Mouse (Mus musculus) midbrain, embryonic 12.5 days (tissue): ENCODE data around the gene Cdc27. TPM values are rescaled to one million over a fixed set of nuclear protein-coding genes. Genes with fewer than 3 reads are reported as not detected.
"Not testable (repeated sequence)": the region's sequence is repeated elsewhere in the genome, so short reads cannot be mapped to it uniquely, and the experiment has no call there.

ENCODE experiments used
- ATAC-seq: fragments of 200-750 bp; cut with Nextera tagmentation; 2 replicates; pipeline ENCODE4 v1.8.0; 2017; ENCODE audit warnings: low read depth, moderate TSS enrichment, moderate library complexity; ENCODE audit not compliant: low FRiP score
- H3K27ac ChIP-seq: fragments of 300-500 bp; sonication (generic); replicated peaks from 2 replicates; pipeline ENCODE4 v1.5.1; 2016; ENCODE audit warnings: mild to moderate bottlenecking
- H3K27me3 ChIP-seq: fragments of 300-500 bp; sonication (generic); 2 replicates; pipeline ENCODE4 v1.6.1; 2016; ENCODE audit warnings: mild to moderate bottlenecking
- H3K36me3 ChIP-seq: fragments of 300-500 bp; sonication (generic); 2 replicates; pipeline ENCODE4 v1.6.1; 2016
- H3K4me1 ChIP-seq: fragments of 300-500 bp; sonication (generic); 2 replicates; pipeline ENCODE4 v1.6.1; 2016
- H3K4me2 ChIP-seq: fragments of 300-500 bp; sonication (generic); replicated peaks from 2 replicates; pipeline ENCODE4 v1.6.1; 2016; ENCODE audit warnings: mild to moderate bottlenecking, moderate library complexity
- H3K4me3 ChIP-seq: fragments of 300-500 bp; sonication (generic); 2 replicates; pipeline ENCODE4 v1.5.1; 2016; ENCODE audit warnings: mild to moderate bottlenecking
- H3K9ac ChIP-seq: fragments of 300-500 bp; sonication (generic); replicated peaks from 2 replicates; pipeline ENCODE4 v1.6.1; 2016; ENCODE audit warnings: mild to moderate bottlenecking, moderate library complexity
- H3K9me3 ChIP-seq: fragments of 300-500 bp; sonication (generic); 2 replicates; pipeline ENCODE4 v1.6.1; 2016; ENCODE audit warnings: mild to moderate bottlenecking
- WGBS: fragments of 180-500 bp; shearing (Covaris S2); methylation state at CpG from one replicate; pipeline ENCODE4 v1.1.7; 2016; 5-methylcytosine and 5-hydroxymethylcytosine counted together
- polyA plus RNA-seq: library from polyadenylated mRNA; unstranded; fragments of >200 nt; fragmentation: Nextera tagmentation; extraction: Ambion mirVana; gene quantifications from 2 replicates; pipeline ENCODE4 v1.2.1, GENCODE M21; 2016

Cdc27 gene
- polyA plus RNA-seq, 1 experiment from 2014 or later = 53.5 TPM

DNA sequence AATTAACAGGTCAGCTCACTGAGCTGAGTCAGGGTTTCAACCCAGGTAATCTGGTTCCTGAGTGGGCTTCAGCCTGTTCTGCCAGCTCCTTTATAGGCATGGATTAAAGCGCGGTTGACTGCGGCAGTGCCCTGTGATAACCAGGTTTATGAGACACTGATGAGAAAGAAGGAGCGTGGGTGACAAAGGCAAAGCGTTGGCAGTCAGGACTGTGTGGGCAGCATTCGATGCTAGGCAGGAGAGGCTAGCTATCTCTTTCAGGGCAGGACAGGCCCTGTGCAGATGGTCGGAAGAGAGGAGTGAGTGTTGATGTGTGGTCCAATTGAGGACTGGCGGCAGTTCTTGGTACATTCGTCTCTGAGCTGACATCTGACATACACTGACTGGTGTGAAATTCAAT is 17.3 kb upstream of the Cdc27 start:
- peaks cover 4% of the 10 kb centered on the region; the same call in 1 of the 2 replicates for H3K4me1 ChIP-seq
- ATAC-seq = no peak
- H3K27me3 ChIP-seq = peaks cover 10% of the 10 kb centered on the region
- H3K36me3 ChIP-seq = no peaks in the 10 kb centered on the region
- no peak overlapping the region for H3K4me3 ChIP-seq
- H3K9me3 ChIP-seq = 0 out of 2 replicates have a peak, but pooled peaks cover 3% of the 10 kb centered on the region
- no peak overlapping the region for H3K9ac ChIP-seq
- 90% methylated on average over 9 of the region's 9 CpGs for WGBS
- H3K4me2 ChIP-seq = no peak overlapping the region
- H3K27ac ChIP-seq = no peak overlapping the region

- Histone ChIP-seq H3K27me3 (peaks cover 5% of the 10 kb centered on the region; the same call in 1 of the 2 replicates), H3K9ac (no peak overlapping the region), H3K4me2 (no peak overlapping the region), H3K4me1 (peaks cover 4% of the 10 kb centered on the region; the same call in 1 of the 2 replicates), H3K4me3 (no peak overlapping the region), H3K27ac (no peak overlapping the region), H3K9me3 (0 out of 2 replicates have a peak, but pooled peaks cover 3% of the 10 kb centered on the region), H3K36me3 (no peaks in the 10 kb centered on the region)
- ATAC-seq = no peak
- 76% methylated on average over 2 of the region's 2 CpGs for WGBS
Observed at GRCm38 (mm10) chr11:104566796-104567195, 16.4 kb upstream of the Cdc27 start.

- ATAC-seq = no peak
- Histone ChIP-seq H3K4me3 (no peak overlapping the region), H3K27ac (no peak overlapping the region), H3K9ac (no peak overlapping the region), H3K36me3 (no peaks in the 10 kb centered on the region), H3K4me2 (no peak overlapping the region), H3K27me3 (no peaks in the 10 kb centered on the region), H3K4me1 (no peaks in the 10 kb centered on the region), H3K9me3 (0 out of 2 replicates have a peak, but pooled peaks cover 3% of the 10 kb centered on the region)
- WGBS = 90% methylated on average over 6 of the region's 6 CpGs
Observed at GRCm38 (mm10) chr11:104566097-104566496, 15.7 kb upstream of the Cdc27 start.

DNA sequence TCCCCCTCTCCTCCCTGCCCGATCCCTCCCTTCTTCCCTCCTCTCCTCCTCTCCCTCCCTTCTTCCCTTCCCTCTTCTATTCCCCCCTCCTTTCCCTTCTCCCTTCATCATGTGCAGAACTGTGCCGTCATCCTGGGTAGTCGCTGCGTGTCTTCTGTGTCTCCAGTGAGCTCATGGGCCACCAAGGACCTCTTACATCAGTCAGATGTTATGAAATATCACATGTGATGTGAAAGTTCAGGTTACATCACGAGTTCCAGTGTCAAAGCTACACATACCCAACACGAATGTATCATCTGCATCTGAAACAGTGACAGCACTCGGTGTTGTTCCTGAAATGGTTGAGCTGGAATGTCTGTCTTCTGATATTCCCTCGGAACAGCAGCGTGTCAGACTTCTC is 14.8 kb upstream of the Cdc27 start:
- H3K4me2 ChIP-seq = no peak overlapping the region
- H3K27me3 ChIP-seq = no peaks in the 10 kb centered on the region
- no peak for ATAC-seq
- H3K9me3 ChIP-seq = 0 out of 2 replicates have a peak, but pooled peaks cover 3% of the 10 kb centered on the region
- WGBS = 90% methylated on average over 9 of the region's 9 CpGs
- no peaks in the 10 kb centered on the region for H3K4me1 ChIP-seq
- no peaks in the 10 kb centered on the region for H3K36me3 ChIP-seq
- no peak overlapping the region for H3K4me3 ChIP-seq
- no peak overlapping the region for H3K27ac ChIP-seq
- H3K9ac ChIP-seq = no peak overlapping the region

DNA sequence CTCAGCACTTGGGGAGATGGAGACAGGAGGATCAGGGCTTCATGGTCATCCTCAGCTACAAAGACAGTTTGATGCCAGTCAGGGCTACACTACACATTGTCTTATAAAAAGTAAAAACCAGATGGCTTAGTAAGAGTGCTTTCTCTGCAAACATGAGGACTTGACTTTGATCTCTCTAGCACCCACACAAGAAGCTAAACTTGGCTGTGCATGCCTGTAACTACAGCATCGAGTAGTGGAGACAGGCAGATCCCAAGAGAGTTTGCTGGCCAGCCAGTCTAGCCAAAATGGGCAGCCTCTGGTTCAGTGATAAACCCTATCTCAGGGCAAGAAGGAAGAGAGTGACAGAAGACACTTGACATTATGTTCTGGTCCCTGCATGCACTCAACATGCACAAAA is 13.1 kb upstream of the Cdc27 start:
- no peak overlapping the region for H3K27ac ChIP-seq
- H3K4me1 ChIP-seq = no peaks in the 10 kb centered on the region
- no peak overlapping the region for H3K4me2 ChIP-seq
- H3K36me3 ChIP-seq = no peaks in the 10 kb centered on the region
- 84% methylated on average over 1 of the region's 1 CpGs for WGBS
- ATAC-seq = no peak
- no peak overlapping the region for H3K4me3 ChIP-seq
- H3K27me3 ChIP-seq = no peaks in the 10 kb centered on the region
- no peaks in the 10 kb centered on the region for H3K9me3 ChIP-seq
- no peak overlapping the region for H3K9ac ChIP-seq

GRCm38 (mm10) chr11:104560971-104561370 is 10.6 kb upstream of the Cdc27 start:
- 56% methylated on average over 2 of the region's 2 CpGs for WGBS
- H3K36me3 ChIP-seq = no peaks in the 10 kb centered on the region
- no peak overlapping the region for H3K4me2 ChIP-seq
- no peaks in the 10 kb centered on the region for H3K4me1 ChIP-seq
- no peaks in the 10 kb centered on the region for H3K9me3 ChIP-seq
- no peak overlapping the region for H3K27ac ChIP-seq
- no peak overlapping the region for H3K9ac ChIP-seq
- no peak overlapping the region for H3K4me3 ChIP-seq
- ATAC-seq = no peak
- H3K27me3 ChIP-seq = no peaks in the 10 kb centered on the region

GRCm38 (mm10) chr11:104558651-104559403 is 8.4 kb upstream of the Cdc27 start:
- H3K36me3 ChIP-seq = no peaks in the 10 kb centered on the region
- no peaks in the 10 kb centered on the region for H3K4me1 ChIP-seq
- H3K27ac ChIP-seq = no peak overlapping the region
- no peak overlapping the region for H3K9ac ChIP-seq
- H3K9me3 ChIP-seq = no peaks in the 10 kb centered on the region
- H3K4me2 ChIP-seq = no peak overlapping the region
- no peaks in the 10 kb centered on the region for H3K27me3 ChIP-seq
- H3K4me3 ChIP-seq = no peak overlapping the region
- ATAC-seq = no peak
- WGBS = 56% methylated on average over 4 of the region's 4 CpGs

GRCm38 (mm10) chr11:104558065-104558464 is 7.6 kb upstream of the Cdc27 start:
- Histone ChIP-seq H3K9ac (no peak overlapping the region), H3K4me1 (no peaks in the 10 kb centered on the region), H3K27me3 (0 out of 2 replicates have a peak, but pooled peaks cover 6% of the 10 kb centered on the region), H3K36me3 (no peaks in the 10 kb centered on the region), H3K4me2 (no peak overlapping the region), H3K9me3 (no peaks in the 10 kb centered on the region), H3K4me3 (no peak overlapping the region), H3K27ac (no peak overlapping the region)
- ATAC-seq = no peak
- WGBS = 92% methylated on average over 4 of the region's 4 CpGs

GRCm38 (mm10) chr11:104549438-104550405 is 698 bp downstream of the Cdc27 start:
- H3K9ac ChIP-seq = peak overlapping the region; percentile 99
- WGBS = under 1% methylated on average over 53 of the region's 53 CpGs
- ATAC-seq = peak; percentile 50; the same call in 1 of the 2 replicates
- H3K4me1 ChIP-seq = peaks cover 7% of the 10 kb centered on the region; the same call in 1 of the 2 replicates
- peak overlapping the region; percentile 93 for H3K4me3 ChIP-seq
- no peaks in the 10 kb centered on the region; the same call in 1 of the 2 replicates for H3K36me3 ChIP-seq
- peak overlapping the region; percentile 82 for H3K4me2 ChIP-seq
- H3K9me3 ChIP-seq = no peaks in the 10 kb centered on the region
- 0 out of 2 replicates have a peak, but pooled peaks cover 6% of the 10 kb centered on the region for H3K27me3 ChIP-seq
- H3K27ac ChIP-seq = peak overlapping the region; percentile 86

- H3K9ac ChIP-seq = no peak overlapping the region
- H3K4me3 ChIP-seq = no peak overlapping the region
- no peaks in the 10 kb centered on the region for H3K27me3 ChIP-seq
- H3K4me2 ChIP-seq = no peak overlapping the region
- no peaks in the 10 kb centered on the region; the same call in 1 of the 2 replicates for H3K36me3 ChIP-seq
- H3K4me1 ChIP-seq = peaks cover 7% of the 10 kb centered on the region; the same call in 1 of the 2 replicates
- no peak for ATAC-seq
- H3K9me3 ChIP-seq = no peaks in the 10 kb centered on the region
- 97% methylated on average over 3 of the region's 3 CpGs for WGBS
- H3K27ac ChIP-seq = no peak overlapping the region
Observed at GRCm38 (mm10) chr11:104547502-104547901, 2.9 kb downstream of the Cdc27 start.

GRCm38 (mm10) chr11:104544507-104544906 is 5.9 kb downstream of the Cdc27 start:
- WGBS = 91% methylated on average over 2 of the region's 2 CpGs
- peaks cover 7% of the 10 kb centered on the region; the same call in 1 of the 2 replicates for H3K4me1 ChIP-seq

GRCm38 (mm10) chr11:104543337-104543736 is 7.1 kb downstream of the Cdc27 start:
- H3K9ac ChIP-seq, H3K4me1 ChIP-seq, H3K27ac ChIP-seq, H3K9me3 ChIP-seq, H3K27me3 ChIP-seq, H3K4me3 ChIP-seq, H3K4me2 ChIP-seq, H3K36me3 ChIP-seq, ATAC-seq: not testable (repeated sequence)
- WGBS = 83% methylated on average over 2 of the region's 2 CpGs

More at GRCm38 (mm10) chr11:104544507-104544906, 5.9 kb downstream of the Cdc27 start:
- no peak overlapping the region for H3K4me2 ChIP-seq
- no peaks in the 10 kb centered on the region for H3K9me3 ChIP-seq
- H3K36me3 ChIP-seq = peaks cover 8% of the 10 kb centered on the region
- no peak overlapping the region for H3K27ac ChIP-seq
- H3K4me3 ChIP-seq = no peak overlapping the region
- no peak for ATAC-seq
- H3K27me3 ChIP-seq = no peaks in the 10 kb centered on the region
- H3K9ac ChIP-seq = no peak overlapping the region
